Mouse (Mus musculus) heart, postnatal 0 days (tissue): ENCODE measurements around the gene Inpp5f. TPM values are rescaled to one million over a fixed set of nuclear protein-coding genes. Genes with fewer than 3 reads are reported as not detected.

ENCODE experiments used
- ATAC-seq: fragments of 200-750 bp; cut with Nextera tagmentation; 2 replicates; pipeline ENCODE4 v1.8.0; 2017; ENCODE audit warnings: low read depth, moderate number of reproducible peaks, moderate library complexity; ENCODE audit not compliant: insufficient read depth
- DNase-seq: peaks from one replicate; pipeline ENCODE4 v3.0.0-alpha.2; 2016; ENCODE audit warnings: low spot score
- H3K27ac ChIP-seq: fragments of 300-500 bp; sonication (generic); 2 replicates; pipeline ENCODE4 v1.5.1; 2014; ENCODE audit warnings: low read depth, mild to moderate bottlenecking
- H3K27me3 ChIP-seq: fragments of 300-500 bp; sonication (generic); 2 replicates; pipeline ENCODE4 v1.6.1; 2014; ENCODE audit warnings: low read length, mixed read lengths; ENCODE audit not compliant: control insufficient read depth, insufficient read depth
- H3K36me3 ChIP-seq: fragments of 300-500 bp; sonication (generic); replicated peaks from 2 replicates; pipeline ENCODE4 v1.6.1; 2014; ENCODE audit warnings: low read length, mixed read lengths; ENCODE audit not compliant: control insufficient read depth, insufficient read depth
- H3K4me1 ChIP-seq: fragments of 300-500 bp; sonication (generic); 2 replicates; pipeline ENCODE4 v1.6.1; 2014; ENCODE audit warnings: antibody characterized with exemption; ENCODE audit not compliant: control insufficient read depth, insufficient read depth
- H3K4me2 ChIP-seq: fragments of 300-500 bp; sonication (generic); 2 replicates; pipeline ENCODE4 v1.6.1; 2014; ENCODE audit warnings: low read depth, mild to moderate bottlenecking, low read length, moderate library complexity
- H3K4me3 ChIP-seq: fragments of 300-500 bp; sonication (generic); 2 replicates; pipeline ENCODE4 v1.5.1; 2014; ENCODE audit warnings: low read depth, low read length
- H3K9ac ChIP-seq: fragments of 300-500 bp; sonication (generic); replicated peaks from 2 replicates; pipeline ENCODE4 v1.6.1; 2014; ENCODE audit warnings: low read depth, low read length, mixed read lengths
- H3K9me3 ChIP-seq: fragments of 300-500 bp; sonication (generic); replicated peaks from 2 replicates; pipeline ENCODE4 v1.6.1; 2016; ENCODE audit warnings: low read length; ENCODE audit not compliant: control insufficient read depth
- CTCF ChIP-seq: IDR thresholded peaks from 2 replicates; pipeline ENCODE4 v1.5.1; 2016; ENCODE audit warnings: antibody characterized with exemption, control low read depth, low read depth
- EP300 ChIP-seq: IDR thresholded peaks from 2 replicates; pipeline ENCODE4 v1.6.1; 2016; ENCODE audit warnings: antibody characterized with exemption, low read depth
- WGBS: fragments of 180-500 bp; shearing (Covaris S2); extraction: QIAGEN DNeasy Blood & Tissue Kit; methylation state at CpG from one replicate; pipeline ENCODE4 v1.1.7; 2014; 5-methylcytosine and 5-hydroxymethylcytosine counted together
- polyA plus RNA-seq: library from polyadenylated mRNA; unstranded; fragments of >200 nt; fragmentation: Nextera tagmentation; extraction: Ambion mirVana; gene quantifications from 2 replicates; pipeline ENCODE4 v1.2.1, GENCODE M21; 2015
- total RNA-seq: library from RNA; depleted of rRNA; stranded (reverse); fragments of >200 nt; gene quantifications from 2 replicates; pipeline ENCODE4 v1.2.3, GENCODE M21; 2014; ENCODE audit warnings: low replicate concordance

Gene Inpp5f
- total and polyA plus RNA-seq, 2 experiments from 2014 or later, result 4.8 to 5.3 TPM

GRCm38 (mm10) chr7:128587334-128587933, 23.7 kb upstream of the Inpp5f start:
- H3K9me3 ChIP-seq, result no peaks in the 10 kb centered on the region
- H3K9ac ChIP-seq, result no peak overlapping the region
- no peaks in the 10 kb centered on the region for H3K27me3 ChIP-seq
- no peak overlapping the region for H3K4me2 ChIP-seq
- H3K36me3 ChIP-seq, result no peaks in the 10 kb centered on the region
- TF ChIP-seq EP300 (no peak), CTCF (no peak)
- WGBS, result 59% methylated on average over 4 of the region's 4 CpGs
- DNase-seq, result no peak
- no peak for ATAC-seq
- no peak overlapping the region for H3K4me3 ChIP-seq
- H3K4me1 ChIP-seq, result peaks cover 14% of the 10 kb centered on the region; the same call in 1 of the 2 replicates
- H3K27ac ChIP-seq, result no peak overlapping the region

GRCm38 (mm10) chr7:128591345-128592084, 19.6 kb upstream of the Inpp5f start:
- H3K9ac ChIP-seq, result no peak overlapping the region
- 0 out of 2 replicates have a peak, but pooled peaks cover 18% of the 10 kb centered on the region for H3K4me1 ChIP-seq
- no peaks in the 10 kb centered on the region for H3K36me3 ChIP-seq
- WGBS, result 42% methylated on average over 9 of the region's 9 CpGs
- peak overlapping the region; percentile 23; the same call in 1 of the 2 replicates for H3K27ac ChIP-seq
- no peak overlapping the region for H3K4me2 ChIP-seq
- no peak for TF ChIP-seq EP300
- TF ChIP-seq CTCF, result no peak
- no peaks in the 10 kb centered on the region for H3K27me3 ChIP-seq
- DNase-seq (no peak), ATAC-seq (no peak)
- no peak overlapping the region for H3K4me3 ChIP-seq
- H3K9me3 ChIP-seq, result 0 out of 2 replicates have a peak, but pooled peaks cover 4% of the 10 kb centered on the region

- H3K4me1 ChIP-seq, result 0 out of 2 replicates have a peak, but pooled peaks cover 18% of the 10 kb centered on the region
- H3K27me3 ChIP-seq, result no peaks in the 10 kb centered on the region
- no peaks in the 10 kb centered on the region for H3K36me3 ChIP-seq
- 0 out of 2 replicates have a peak, but pooled peaks cover 6% of the 10 kb centered on the region for H3K9me3 ChIP-seq
- peak; percentile 27; the same call in 1 of the 2 replicates for ATAC-seq
- peak overlapping the region; percentile 17; the same call in 1 of the 2 replicates for H3K9ac ChIP-seq
- 17% methylated on average over 21 of the region's 21 CpGs for WGBS
- peak overlapping the region; percentile 24 for H3K4me3 ChIP-seq
- peak overlapping the region; percentile 58 for H3K4me2 ChIP-seq
- peak; percentile 10 for DNase-seq
- peak overlapping the region; percentile 32; the same call in 1 of the 2 replicates for H3K27ac ChIP-seq
- no peak for TF ChIP-seq CTCF
- TF ChIP-seq EP300, result no peak
Observed at GRCm38 (mm10) chr7:128592118-128592935, 18.8 kb upstream of the Inpp5f start.

GRCm38 (mm10) chr7:128592936-128593241, 18.2 kb upstream of the Inpp5f start:
- H3K27me3 ChIP-seq, result no peaks in the 10 kb centered on the region
- 0 out of 2 replicates have a peak, but pooled peaks cover 18% of the 10 kb centered on the region for H3K4me1 ChIP-seq
- TF ChIP-seq EP300 (no peak), CTCF (no peak)
- H3K4me2 ChIP-seq, result peak overlapping the region; percentile 58
- no peak for DNase-seq
- no peaks in the 10 kb centered on the region for H3K36me3 ChIP-seq
- H3K9me3 ChIP-seq, result 0 out of 2 replicates have a peak, but pooled peaks cover 6% of the 10 kb centered on the region
- WGBS, result 26% methylated on average over 6 of the region's 6 CpGs
- H3K4me3 ChIP-seq, result no peak overlapping the region
- 0 out of 2 replicates have a peak overlapping the region, but pooled peaks have one; percentile 32 for H3K27ac ChIP-seq
- no peak for ATAC-seq
- 0 out of 2 replicates have a peak overlapping the region, but pooled peaks have one; percentile 17 for H3K9ac ChIP-seq

GRCm38 (mm10) chr7:128596274-128596673, 14.9 kb upstream of the Inpp5f start:
- Histone ChIP-seq H3K36me3 (no peaks in the 10 kb centered on the region), H3K4me3 (no peak overlapping the region), H3K9me3 (0 out of 2 replicates have a peak, but pooled peaks cover 6% of the 10 kb centered on the region), H3K4me2 (no peak overlapping the region), H3K27ac (no peak overlapping the region), H3K27me3 (no peaks in the 10 kb centered on the region), H3K9ac (no peak overlapping the region), H3K4me1 (0 out of 2 replicates have a peak, but pooled peaks cover 14% of the 10 kb centered on the region)
- WGBS, result 91% methylated on average over 2 of the region's 2 CpGs
- TF ChIP-seq EP300 (no peak), CTCF (no peak)
- DNase-seq (no peak), ATAC-seq (no peak)
